Mouse (Mus musculus) stomach, embryonic 14.5 days (tissue): ENCODE data around the gene Syne4. TPM values are rescaled to one million over a fixed set of nuclear protein-coding genes. Genes with fewer than 3 reads are reported as not detected.

ENCODE experiments used
- ATAC-seq: fragments of 200-750 bp; cut with Nextera tagmentation; 2 replicates; pipeline ENCODE4 v1.8.0; 2017; ENCODE audit warnings: low read depth, moderate TSS enrichment; ENCODE audit not compliant: insufficient number of reproducible peaks, insufficient read depth, low FRiP score
- H3K27ac ChIP-seq: fragments of 300-500 bp; sonication (generic); 2 replicates; pipeline ENCODE4 v1.5.1; 2014; ENCODE audit warnings: mild to moderate bottlenecking, low read length, moderate library complexity, mixed read lengths
- H3K27me3 ChIP-seq: fragments of 300-500 bp; sonication (generic); 2 replicates; pipeline ENCODE4 v1.6.1; 2014; ENCODE audit warnings: low read length, control low read depth, mixed read lengths; ENCODE audit not compliant: control insufficient read depth, insufficient read depth
- H3K36me3 ChIP-seq: fragments of 300-500 bp; sonication (generic); 2 replicates; pipeline ENCODE4 v1.6.1; 2014; ENCODE audit warnings: mild to moderate bottlenecking, control low read depth, low read length, moderate library complexity, mixed read lengths; ENCODE audit not compliant: control insufficient read depth, insufficient read depth
- H3K4me1 ChIP-seq: fragments of 300-500 bp; sonication (generic); 2 replicates; pipeline ENCODE4 v1.6.1; 2014; ENCODE audit warnings: low read length, control low read depth, mixed read lengths; ENCODE audit not compliant: control insufficient read depth, insufficient read depth
- H3K4me2 ChIP-seq: fragments of 300-500 bp; sonication (generic); replicated peaks from 2 replicates; pipeline ENCODE4 v1.6.1; 2014; ENCODE audit warnings: low read depth, low read length, control low read depth
- H3K4me3 ChIP-seq: fragments of 300-500 bp; sonication (generic); 2 replicates; pipeline ENCODE4 v1.5.1; 2014; ENCODE audit warnings: low read depth, low read length, control low read depth
- H3K9ac ChIP-seq: fragments of 300-500 bp; sonication (generic); replicated peaks from 2 replicates; pipeline ENCODE4 v1.6.1; 2014; ENCODE audit warnings: low read depth, mild to moderate bottlenecking, control low read depth, low read length, moderate library complexity, mixed read lengths
- H3K9me3 ChIP-seq: fragments of 300-500 bp; sonication (generic); 2 replicates; pipeline ENCODE4 v1.6.1; 2016; ENCODE audit warnings: low read depth, low read length, control low read depth; ENCODE audit not compliant: control insufficient read depth
- WGBS: fragments of 180-500 bp; shearing (Covaris S2); extraction: QIAGEN DNeasy Blood & Tissue Kit; methylation state at CpG from one replicate; pipeline ENCODE4 v1.1.7; 2014; 5-methylcytosine and 5-hydroxymethylcytosine counted together
- polyA plus RNA-seq: library from polyadenylated mRNA; unstranded; fragments of >200 nt; fragmentation: Nextera tagmentation; extraction: Ambion mirVana; gene quantifications from 2 replicates; pipeline ENCODE4 v1.2.1, GENCODE M21; 2014

The Syne4 gene
- polyA plus RNA-seq, 1 experiment from 2014 or later = 49.0 TPM

- no peak for ATAC-seq
- WGBS = 86% methylated on average over 17 of the region's 17 CpGs
- H3K4me2 ChIP-seq = peak overlapping the region; percentile 76
- peak overlapping the region; percentile 86 for H3K27ac ChIP-seq
- H3K4me3 ChIP-seq = no peak overlapping the region
- peaks cover 17% of the 10 kb centered on the region for H3K36me3 ChIP-seq
- peaks cover 19% of the 10 kb centered on the region; the same call in 1 of the 2 replicates for H3K4me1 ChIP-seq
- H3K9ac ChIP-seq = no peak overlapping the region
- no peaks in the 10 kb centered on the region for H3K27me3 ChIP-seq
- no peaks in the 10 kb centered on the region for H3K9me3 ChIP-seq
These were observed 45.4 kb downstream of the Syne4 start for GRCm38 (mm10) chr7:30360028-30360427.

- H3K27ac ChIP-seq = peak within 1 kb of the TSS; percentile 39; the same call in 1 of the 2 replicates
- no peaks in the 10 kb centered on the region for H3K9me3 ChIP-seq
- H3K9ac ChIP-seq = peak within 1 kb of the TSS; percentile 77
- ATAC-seq = peak; percentile 34; the same call in 1 of the 2 replicates
- peak within 1 kb of the TSS; percentile 70 for H3K4me3 ChIP-seq
- peaks cover 8% of the 10 kb centered on the region; the same call in 1 of the 2 replicates for H3K36me3 ChIP-seq
- WGBS = 2% methylated on average over 50 of the region's 55 CpGs
- no peaks in the 10 kb centered on the region for H3K27me3 ChIP-seq
- peak within 1 kb of the TSS; percentile 76 for H3K4me2 ChIP-seq
- peaks cover 19% of the 10 kb centered on the region; the same call in 1 of the 2 replicates for H3K4me1 ChIP-seq
These were observed 48.2 kb downstream of the Syne4 start, which contains the start of gene Lrfn3 for GRCm38 (mm10) chr7:30362652-30363343. Gene Lrfn3 (minus strand): TSS chr7:30362772.

GRCm38 (mm10) chr7:30363344-30363738 lies 48.7 kb downstream of the Syne4 start:
- ATAC-seq = no peak
- 60% methylated on average over 6 of the region's 6 CpGs for WGBS

GRCm38 (mm10) chr7:30367466-30367865 lies 52.9 kb downstream of the Syne4 start:
- Histone ChIP-seq H3K4me3 (no peak overlapping the region), H3K9ac (no peak overlapping the region), H3K4me2 (no peak overlapping the region), H3K36me3 (no peaks in the 10 kb centered on the region), H3K27me3 (no peaks in the 10 kb centered on the region), H3K9me3 (no peaks in the 10 kb centered on the region), H3K27ac (no peak overlapping the region), H3K4me1 (0 out of 2 replicates have a peak, but pooled peaks cover 3% of the 10 kb centered on the region)
- 84% methylated on average over 2 of the region's 2 CpGs for WGBS
- no peak for ATAC-seq

More at GRCm38 (mm10) chr7:30363344-30363738, 48.7 kb downstream of the Syne4 start:
- H3K4me2 ChIP-seq = peak overlapping the region; percentile 76
- peaks cover 19% of the 10 kb centered on the region; the same call in 1 of the 2 replicates for H3K4me1 ChIP-seq
- no peaks in the 10 kb centered on the region for H3K9me3 ChIP-seq
- H3K27ac ChIP-seq = no peak overlapping the region
- H3K27me3 ChIP-seq = no peaks in the 10 kb centered on the region
- peaks cover 8% of the 10 kb centered on the region; the same call in 1 of the 2 replicates for H3K36me3 ChIP-seq
- H3K9ac ChIP-seq = peak overlapping the region; percentile 77; the same call in 1 of the 2 replicates
- H3K4me3 ChIP-seq = peak overlapping the region; percentile 70

Other genes with a start within 250 kb of the Syne4 start
- gene Zfp82, start 241.9 kb upstream of the Syne4 start, polyA plus RNA-seq = 5.0 and 5.7 TPM in 2 replicates
- 2.0 and 2.1 TPM in 2 replicates for gene Gm26920, start 224.4 kb upstream of the Syne4 start, polyA plus RNA-seq
- 7.5 and 11.2 TPM in 2 replicates for gene Zfp566, start 224.3 kb upstream of the Syne4 start, polyA plus RNA-seq
- 132 and 142 TPM in 2 replicates for gene Zfp260, start 220.0 kb upstream of the Syne4 start, polyA plus RNA-seq
- 6.4 and 7.3 TPM in 2 replicates for gene Zfp382, start 192.9 kb upstream of the Syne4 start, polyA plus RNA-seq
- 19.6 and 22.3 TPM in 2 replicates for gene Zfp146, start 145.1 kb upstream of the Syne4 start, polyA plus RNA-seq
- gene Cox7a1, start 130.7 kb upstream of the Syne4 start, polyA plus RNA-seq = 5.7 and 8.2 TPM in 2 replicates
- 95.8 and 99.8 TPM in 2 replicates for gene Capns1, start 116.0 kb upstream of the Syne4 start, polyA plus RNA-seq
- 143 and 177 TPM in 2 replicates for gene Polr2i, start 82.9 kb upstream of the Syne4 start, polyA plus RNA-seq
- 148 and 150 TPM in 2 replicates for gene Tbcb, start 82.5 kb upstream of the Syne4 start, polyA plus RNA-seq
- not detected in 2 replicates for gene Ovol3, start 79.1 kb upstream of the Syne4 start, polyA plus RNA-seq
- 0.25 and 0.34 TPM in 2 replicates for gene Thap8, start 34.7 kb upstream of the Syne4 start, polyA plus RNA-seq
- gene Wdr62, start 34.4 kb upstream of the Syne4 start, polyA plus RNA-seq = 7.9 and 9.8 TPM in 2 replicates
- gene Clip3, start 23.1 kb upstream of the Syne4 start, polyA plus RNA-seq = 52.8 and 53.9 TPM in 2 replicates
- 70.1 and 76.2 TPM in 2 replicates for gene Alkbh6, start 6.1 kb upstream of the Syne4 start, polyA plus RNA-seq
- gene E130208F15Rik, start 6.9 kb downstream of the Syne4 start, polyA plus RNA-seq = not detected in 2 replicates
- 14.4 and 17.0 TPM in 2 replicates for gene Sdhaf1, start 9.1 kb downstream of the Syne4 start, polyA plus RNA-seq
- gene Lrfn3, start 48.0 kb downstream of the Syne4 start, polyA plus RNA-seq = 5.2 and 6.7 TPM in 2 replicates
- 47.0 and 56.5 TPM in 2 replicates for gene Tyrobp, start 99.0 kb downstream of the Syne4 start, polyA plus RNA-seq
- gene Hcst, start 105.0 kb downstream of the Syne4 start, polyA plus RNA-seq = 1.1 TPM in 1 of 2 replicates, not detected in the other
- gene Nfkbid, start 106.9 kb downstream of the Syne4 start, polyA plus RNA-seq = 2.0 and 2.7 TPM in 2 replicates
- 37.4 and 39.0 TPM in 2 replicates for gene Aplp1, start 130.7 kb downstream of the Syne4 start, polyA plus RNA-seq
- 0.45 and 1.2 TPM in 2 replicates for gene Kirrel2, start 142.9 kb downstream of the Syne4 start, polyA plus RNA-seq
- 0.70 TPM in 1 of 2 replicates, not detected in the other for gene Nphs1, start 143.5 kb downstream of the Syne4 start, polyA plus RNA-seq
- gene Prodh2, start 178.8 kb downstream of the Syne4 start, polyA plus RNA-seq = not detected in 2 replicates
- 13.2 and 13.4 TPM in 2 replicates for gene Arhgap33, start 220.3 kb downstream of the Syne4 start, polyA plus RNA-seq
- 47.3 and 49.0 TPM in 2 replicates for gene Hspb6, start 237.4 kb downstream of the Syne4 start, polyA plus RNA-seq
- 18.7 and 22.8 TPM in 2 replicates for gene Proser3, start 237.5 kb downstream of the Syne4 start, polyA plus RNA-seq
- 40.8 and 43.7 TPM in 2 replicates for gene Lin37, start 245.0 kb downstream of the Syne4 start, polyA plus RNA-seq
- 95.9 and 96.6 TPM in 2 replicates for gene U2af1l4, start 248.5 kb downstream of the Syne4 start, polyA plus RNA-seq
- gene Gm49396, start 248.5 kb downstream of the Syne4 start, polyA plus RNA-seq = 7.1 and 10.0 TPM in 2 replicates
- gene Psenen, start 248.8 kb downstream of the Syne4 start, polyA plus RNA-seq = 113 and 117 TPM in 2 replicates